Mouse (Mus musculus): Measurements from ENCODE around the gene 2410137M14Rik. TPM values are rescaled to one million over a fixed set of nuclear protein-coding genes. Genes with fewer than 3 reads are reported as not detected.
"Not testable (repeated sequence)": the region's sequence is repeated elsewhere in the genome, so short reads cannot be mapped to it uniquely, and the experiment has no call there.

The 2410137M14Rik gene
- polyA plus RNA-seq (2014; fragmentation: Nextera tagmentation; extraction: Ambion mirVana): not detected in 2 replicates

GRCm38 (mm10) chr17:36981221-36981813, at the start of gene 2410137M14Rik:
Gene 2410137M14Rik, minus strand, starts transcription at chr17:36981237.
- Histone ChIP-seq H3K27ac (ENCODE audit: low read depth) (no peak within 1 kb of the TSS), H3K4me2 (ENCODE audit: low read length) (peak within 1 kb of the TSS; percentile 44), H3K27me3 (replicated peaks; ENCODE audit: control insufficient read depth, insufficient read depth, low read length) (no peaks in the 10 kb centered on the region), H3K4me3 (ENCODE audit: low read depth, low read length) (no peak within 1 kb of the TSS), H3K9me3 (ENCODE audit: control insufficient read depth, low read length) (no peaks in the 10 kb centered on the region), H3K4me1 (replicated peaks; ENCODE audit: control insufficient read depth, insufficient read depth, low read length) (peaks cover 11% of the 10 kb centered on the region), H3K9ac (ENCODE audit: low read length) (no peak within 1 kb of the TSS), H3K36me3 (ENCODE audit: control insufficient read depth, insufficient read depth, low read length) (no peaks in the 10 kb centered on the region)
- peak; percentile 56 for ATAC-seq (replicated peaks; ENCODE audit: low FRiP score, low TSS enrichment, low read depth)
- peak; percentile 56 for DNase-seq (ENCODE audit: low spot score)
- 13% methylated on average over 18 of the region's 18 CpGs for WGBS

- peak overlapping the region; percentile 46 for H3K9ac ChIP-seq (ENCODE audit: low read length)
- DNase-seq (ENCODE audit: low spot score) (no peak), ATAC-seq (replicated peaks; ENCODE audit: low FRiP score, low TSS enrichment, low read depth) (0 out of 2 replicates have a peak, but pooled peaks have one; percentile 3)
- H3K4me3 ChIP-seq (ENCODE audit: low read depth, low read length): peak overlapping the region; percentile 44
- H3K27me3 ChIP-seq (replicated peaks; ENCODE audit: control insufficient read depth, insufficient read depth, low read length): no peaks in the 10 kb centered on the region
- peak overlapping the region; percentile 97 for H3K27ac ChIP-seq (ENCODE audit: low read depth)
- peak overlapping the region; percentile 47 for H3K4me2 ChIP-seq (ENCODE audit: low read length)
- 0 out of 2 replicates have a peak, but pooled peaks cover 5% of the 10 kb centered on the region for H3K4me1 ChIP-seq (replicated peaks; ENCODE audit: control insufficient read depth, insufficient read depth, low read length)
- H3K36me3 ChIP-seq (ENCODE audit: control insufficient read depth, insufficient read depth, low read length): no peaks in the 10 kb centered on the region
- WGBS: 55% methylated on average over 8 of the region's 8 CpGs
- no peaks in the 10 kb centered on the region for H3K9me3 ChIP-seq (ENCODE audit: control insufficient read depth, low read length)
These were observed 48.1 kb upstream of the 2410137M14Rik start for GRCm38 (mm10) chr17:37029162-37029561.

GRCm38 (mm10) chr17:37028683-37029120, 47.7 kb upstream of the 2410137M14Rik start:
- peak overlapping the region; percentile 97 for H3K27ac ChIP-seq (ENCODE audit: low read depth)
- 0 out of 2 replicates have a peak, but pooled peaks cover 5% of the 10 kb centered on the region for H3K4me1 ChIP-seq (replicated peaks; ENCODE audit: control insufficient read depth, insufficient read depth, low read length)
- ATAC-seq (replicated peaks; ENCODE audit: low FRiP score, low TSS enrichment, low read depth) (peak; percentile 99), DNase-seq (ENCODE audit: low spot score) (peak; percentile 98)
- H3K36me3 ChIP-seq (ENCODE audit: control insufficient read depth, insufficient read depth, low read length): no peaks in the 10 kb centered on the region
- no peaks in the 10 kb centered on the region for H3K9me3 ChIP-seq (ENCODE audit: control insufficient read depth, low read length)
- H3K9ac ChIP-seq (ENCODE audit: low read length): peak overlapping the region; percentile 46
- H3K4me3 ChIP-seq (ENCODE audit: low read depth, low read length): peak overlapping the region; percentile 44
- 0% methylated on average over 14 of the region's 14 CpGs for WGBS
- no peaks in the 10 kb centered on the region for H3K27me3 ChIP-seq (replicated peaks; ENCODE audit: control insufficient read depth, insufficient read depth, low read length)
- H3K4me2 ChIP-seq (ENCODE audit: low read length): peak overlapping the region; percentile 47

- 4% methylated on average over 10 of the region's 10 CpGs for WGBS
- Histone ChIP-seq H3K27ac (ENCODE audit: low read depth) (peak overlapping the region; percentile 97), H3K4me3 (ENCODE audit: low read depth, low read length) (peak overlapping the region; percentile 44), H3K9me3 (ENCODE audit: control insufficient read depth, low read length) (no peaks in the 10 kb centered on the region), H3K36me3 (ENCODE audit: control insufficient read depth, insufficient read depth, low read length) (no peaks in the 10 kb centered on the region), H3K27me3 (replicated peaks; ENCODE audit: control insufficient read depth, insufficient read depth, low read length) (no peaks in the 10 kb centered on the region), H3K4me1 (replicated peaks; ENCODE audit: control insufficient read depth, insufficient read depth, low read length) (0 out of 2 replicates have a peak, but pooled peaks cover 5% of the 10 kb centered on the region), H3K9ac (ENCODE audit: low read length) (peak overlapping the region; percentile 46), H3K4me2 (ENCODE audit: low read length) (peak overlapping the region; percentile 47)
- ATAC-seq (replicated peaks; ENCODE audit: low FRiP score, low TSS enrichment, low read depth) (peak; percentile 56), DNase-seq (ENCODE audit: low spot score) (no peak)
These were observed 47.2 kb upstream of the 2410137M14Rik start for GRCm38 (mm10) chr17:37028212-37028611.

GRCm38 (mm10) chr17:37027486-37027885, 46.4 kb upstream of the 2410137M14Rik start:
- WGBS: 96% methylated on average over 4 of the region's 4 CpGs
- no peak for ATAC-seq (replicated peaks; ENCODE audit: low FRiP score, low TSS enrichment, low read depth)
- Histone ChIP-seq H3K36me3 (ENCODE audit: control insufficient read depth, insufficient read depth, low read length) (no peaks in the 10 kb centered on the region), H3K4me2 (ENCODE audit: low read length) (0 out of 2 replicates have a peak overlapping the region, but pooled peaks have one; percentile 47), H3K9ac (ENCODE audit: low read length) (no peak overlapping the region), H3K4me3 (ENCODE audit: low read depth, low read length) (no peak overlapping the region), H3K27ac (ENCODE audit: low read depth) (peak overlapping the region; percentile 97), H3K4me1 (replicated peaks; ENCODE audit: control insufficient read depth, insufficient read depth, low read length) (0 out of 2 replicates have a peak, but pooled peaks cover 5% of the 10 kb centered on the region), H3K27me3 (replicated peaks; ENCODE audit: control insufficient read depth, insufficient read depth, low read length) (no peaks in the 10 kb centered on the region), H3K9me3 (ENCODE audit: control insufficient read depth, low read length) (no peaks in the 10 kb centered on the region)
- no peak for DNase-seq (ENCODE audit: low spot score)

- Histone ChIP-seq H3K4me2 (ENCODE audit: low read length) (no peak overlapping the region), H3K4me3 (ENCODE audit: low read depth, low read length) (no peak overlapping the region), H3K9ac (ENCODE audit: low read length) (no peak overlapping the region), H3K9me3 (ENCODE audit: control insufficient read depth, low read length) (no peaks in the 10 kb centered on the region), H3K27me3 (replicated peaks; ENCODE audit: control insufficient read depth, insufficient read depth, low read length) (no peaks in the 10 kb centered on the region), H3K27ac (ENCODE audit: low read depth) (no peak overlapping the region), H3K36me3 (ENCODE audit: control insufficient read depth, insufficient read depth, low read length) (no peaks in the 10 kb centered on the region), H3K4me1 (replicated peaks; ENCODE audit: control insufficient read depth, insufficient read depth, low read length) (0 out of 2 replicates have a peak, but pooled peaks cover 5% of the 10 kb centered on the region)
- no peak for DNase-seq (ENCODE audit: low spot score)
- ATAC-seq (replicated peaks; ENCODE audit: low FRiP score, low TSS enrichment, low read depth): no peak
- 93% methylated on average over 2 of the region's 2 CpGs for whole genome bisulfite sequencing
These were observed 45.4 kb upstream of the 2410137M14Rik start for GRCm38 (mm10) chr17:37026425-37026824.

- Histone ChIP-seq H3K4me3 (ENCODE audit: low read depth, low read length) (no peak within 1 kb of the TSS), H3K27me3 (replicated peaks; ENCODE audit: control insufficient read depth, insufficient read depth, low read length) (no peaks in the 10 kb centered on the region), H3K9ac (ENCODE audit: low read length) (no peak within 1 kb of the TSS), H3K36me3 (ENCODE audit: control insufficient read depth, insufficient read depth, low read length) (no peaks in the 10 kb centered on the region), H3K4me1 (replicated peaks; ENCODE audit: control insufficient read depth, insufficient read depth, low read length) (0 out of 2 replicates have a peak, but pooled peaks cover 5% of the 10 kb centered on the region), H3K9me3 (ENCODE audit: control insufficient read depth, low read length) (no peaks in the 10 kb centered on the region), H3K4me2 (ENCODE audit: low read length) (no peak within 1 kb of the TSS), H3K27ac (ENCODE audit: low read depth) (no peak within 1 kb of the TSS)
- WGBS: 67% methylated on average over 9 of the region's 9 CpGs
- no peak for ATAC-seq (replicated peaks; ENCODE audit: low FRiP score, low TSS enrichment, low read depth)
- DNase-seq (ENCODE audit: low spot score): no peak
These were observed 41.9 kb upstream of the 2410137M14Rik start, which contains the start of gene Mog for GRCm38 (mm10) chr17:37022628-37023576. Gene Mog, minus strand, starts transcription at chr17:37023398.

- not testable (repeated sequence) for H3K4me2 ChIP-seq (ENCODE audit: low read length); H3K36me3 ChIP-seq (ENCODE audit: control insufficient read depth, insufficient read depth, low read length); H3K4me3 ChIP-seq (ENCODE audit: low read depth, low read length); H3K27ac ChIP-seq (ENCODE audit: low read depth); H3K9ac ChIP-seq (ENCODE audit: low read length); DNase-seq (ENCODE audit: low spot score); ATAC-seq (replicated peaks; ENCODE audit: low FRiP score, low TSS enrichment, low read depth); H3K4me1 ChIP-seq (replicated peaks; ENCODE audit: control insufficient read depth, insufficient read depth, low read length); H3K27me3 ChIP-seq (replicated peaks; ENCODE audit: control insufficient read depth, insufficient read depth, low read length); H3K9me3 ChIP-seq (ENCODE audit: control insufficient read depth, low read length)
- WGBS: 91% methylated on average over 5 of the region's 5 CpGs
These were observed 38.2 kb upstream of the 2410137M14Rik start for GRCm38 (mm10) chr17:37019242-37019641.

Data from intestine, embryonic 14.5 days (tissue).